Mouse (Mus musculus): ENCODE results near the gene Scgb1b24.

Gene Scgb1b24

DNA sequence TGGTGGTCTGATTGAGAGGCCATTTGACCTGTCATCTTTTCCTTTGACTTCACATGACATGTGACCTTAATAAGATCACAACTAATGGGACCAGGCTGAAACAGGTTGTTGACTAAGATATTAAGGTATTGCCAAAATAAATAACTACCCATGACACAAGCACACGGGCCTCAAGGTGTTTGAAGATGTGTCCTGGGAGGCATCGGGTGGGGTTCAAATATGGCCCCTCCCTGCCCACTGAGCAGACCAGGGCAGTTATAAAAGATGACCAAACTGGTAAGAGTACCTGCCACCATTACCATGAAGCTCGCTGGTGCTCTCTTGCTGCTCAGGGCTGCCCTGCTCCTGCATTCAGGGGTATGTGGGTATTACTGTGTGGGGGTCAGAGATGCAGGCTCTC, at the start of gene Scgb1b24:
Gene Scgb1b24, plus strand, starts transcription at position 301 of the 400 bp plus-strand sequence.
- DNase-seq (ENCODE audit: extremely low read depth, insufficient read length, low spot score) = no peak

DNA sequence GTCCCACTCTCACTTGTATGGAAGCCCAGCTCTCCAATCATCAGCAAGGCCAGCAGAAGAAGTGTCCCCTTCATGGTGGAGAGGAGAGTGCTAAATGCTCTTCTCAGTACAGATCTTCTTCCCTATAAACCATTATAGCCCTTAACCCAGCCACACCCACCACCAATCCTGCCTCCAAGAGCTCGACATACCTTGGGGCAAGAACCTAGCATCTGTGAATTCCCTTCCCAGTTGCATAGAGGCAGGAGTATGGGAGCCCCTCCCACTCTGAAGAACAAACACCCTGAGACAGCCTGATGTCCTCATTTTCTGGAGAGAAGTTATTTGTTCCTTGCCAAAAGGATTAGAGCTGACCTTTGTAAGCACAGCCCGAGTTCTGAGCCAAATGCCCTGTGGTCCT, 4.4 kb upstream of the Scgb1b24 start, which contains the start of gene Scgb2b24:
Gene Scgb2b24, minus strand, starts transcription at position 101 of the 400 bp plus-strand sequence.
- no peak for DNase-seq (ENCODE audit: extremely low read depth, insufficient read length, low spot score)

All from 3134 (cell line).